Mouse (Mus musculus) liver, embryonic 11.5 days (tissue): Measurements from ENCODE around the gene Alkbh7. TPM values are rescaled to one million over a fixed set of nuclear protein-coding genes. Genes with fewer than 3 reads are reported as not detected.

ENCODE experiments used
- polyA plus RNA-seq: library from polyadenylated mRNA; unstranded; fragments of >200 nt; fragmentation: Nextera tagmentation; extraction: Ambion mirVana; gene quantifications from 2 replicates; pipeline ENCODE4 v1.2.1, GENCODE M21; 2014

Gene Alkbh7
- polyA plus RNA-seq, 1 experiment from 2014 or later = 39.9 TPM

Other genes starting within 250 kb of the Alkbh7 start
- 5.2 and 5.3 TPM in 2 replicates for gene Nrtn, start 239.8 kb upstream of the Alkbh7 start, polyA plus RNA-seq
- 34.5 and 36.9 TPM in 2 replicates for gene Dus3l, start 232.6 kb upstream of the Alkbh7 start, polyA plus RNA-seq
- gene Prr22, start 227.1 kb upstream of the Alkbh7 start, polyA plus RNA-seq = 1.6 and 1.8 TPM in 2 replicates
- 9.0 and 9.5 TPM in 2 replicates for gene Rfx2, start 166.3 kb upstream of the Alkbh7 start, polyA plus RNA-seq
- gene Acsbg2, start 122.9 kb upstream of the Alkbh7 start, polyA plus RNA-seq = not detected in 2 replicates
- gene 1700061G19Rik, start 121.9 kb upstream of the Alkbh7 start, polyA plus RNA-seq = 0.26 TPM in 2 replicates
- 19.2 and 21.3 TPM in 2 replicates for gene Mllt1, start 61.9 kb upstream of the Alkbh7 start, polyA plus RNA-seq
- gene Acer1, start 15.2 kb upstream of the Alkbh7 start, polyA plus RNA-seq = not detected in 2 replicates
- gene Clpp, start 7.0 kb upstream of the Alkbh7 start, polyA plus RNA-seq = 181 and 183 TPM in 2 replicates
- gene Pspn, start 2.7 kb downstream of the Alkbh7 start, polyA plus RNA-seq = 0.44 TPM in 1 of 2 replicates, not detected in the other
- 99.0 and 106 TPM in 2 replicates for gene Gtf2f1, start 13.9 kb downstream of the Alkbh7 start, polyA plus RNA-seq
- gene Gm17949, start 14.1 kb downstream of the Alkbh7 start, polyA plus RNA-seq = 0.26 and 0.33 TPM in 2 replicates
- gene Khsrp, start 34.2 kb downstream of the Alkbh7 start, polyA plus RNA-seq = 46.7 and 51.1 TPM in 2 replicates
- not detected in 2 replicates for gene Slc25a41, start 44.3 kb downstream of the Alkbh7 start, polyA plus RNA-seq
- gene Crb3, start 61.8 kb downstream of the Alkbh7 start, polyA plus RNA-seq = 3.2 and 3.4 TPM in 2 replicates
- gene Slc25a23, start 62.5 kb downstream of the Alkbh7 start, polyA plus RNA-seq = 5.2 and 6.3 TPM in 2 replicates
- 2.1 and 2.2 TPM in 2 replicates for gene Dennd1c, start 81.2 kb downstream of the Alkbh7 start, polyA plus RNA-seq
- gene Tubb4a, start 90.4 kb downstream of the Alkbh7 start, polyA plus RNA-seq = 4.5 and 5.0 TPM in 2 replicates
- 5.4 and 6.4 TPM in 2 replicates for gene Tnfsf9, start 108.0 kb downstream of the Alkbh7 start, polyA plus RNA-seq
- not detected in 2 replicates for gene Cd70, start 152.4 kb downstream of the Alkbh7 start, polyA plus RNA-seq
- gene Tnfsf14, start 196.8 kb downstream of the Alkbh7 start, polyA plus RNA-seq = 0.73 and 1.2 TPM in 2 replicates
- 71.7 and 82.8 TPM in 2 replicates for gene C3, start 230.8 kb downstream of the Alkbh7 start, polyA plus RNA-seq